Comparison of ENCODE assay signal across 8 mouse cellular contexts in the genomic region with DNA sequence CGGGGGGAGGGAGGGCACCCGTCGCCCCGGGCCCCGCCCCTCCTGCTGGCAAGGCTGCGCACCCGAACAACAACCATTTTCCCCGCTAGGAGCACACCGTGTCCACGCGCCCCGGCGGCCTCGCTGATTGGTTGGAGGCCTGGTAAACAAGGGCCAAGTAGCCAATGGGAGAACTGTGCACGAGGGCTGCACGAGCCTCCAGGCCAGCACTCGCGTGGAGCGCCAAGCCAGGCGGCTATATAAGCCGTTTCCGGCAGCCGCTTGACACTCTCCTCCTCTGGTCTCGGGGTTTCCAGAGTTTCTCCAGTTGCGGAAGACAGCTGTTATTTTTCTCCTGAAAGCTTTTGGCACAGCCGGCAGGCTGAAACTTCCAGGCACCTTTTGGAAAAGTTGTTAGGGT. TPM values are rescaled to one million over a fixed set of nuclear protein-coding genes. Genes with fewer than 3 reads are reported as not detected.
DNase-seq lines count a peak whose midpoint lies in the region; ATAC-seq lines count a peak whose summit lies in the region.

Txnip (plus strand) TSS at position 264 of the 400 bp plus-strand sequence.

- peak within 1 kb of the TSS; percentile 64 for H3K9ac ChIP-seq in hindbrain, embryonic 14.5 days

- no peaks in the 10 kb centered on the region for H3K9me3 ChIP-seq in hindbrain, embryonic 14.5 days (ENCODE audit: control insufficient read depth, low read length)

- peak; percentile 99 for DNase-seq in R1 (ENCODE audit: low read depth, low spot score)
- DNase-seq in cerebellum, postnatal 25 days = peak; percentile 97 to 98
- DNase-seq in frontal cortex, postnatal 25 days (ENCODE audit: low spot score in 2 of 2) = peak; percentile 87 to 90
- DNase-seq in hindbrain, embryonic 14.5 days (ENCODE audit: low spot score) = peak; percentile 99
- DNase-seq in layer of hippocampus, postnatal 36 days = peak; percentile 95 to 96
- DNase-seq in lung, postnatal 36 days = peak; percentile 100
- peak; percentile 99 for DNase-seq in retina, postnatal 1 day
- peak; percentile 99 to 100 for DNase-seq in urinary bladder, adult 18-20 months (ENCODE audit: low spot score in 2 of 2)

- peak within 1 kb of the TSS; percentile 83 for H3K27ac ChIP-seq in hindbrain, embryonic 14.5 days

- ATAC-seq in hindbrain, embryonic 14.5 days (ENCODE audit: low FRiP score) = peak; percentile 99

- H3K36me3 ChIP-seq in hindbrain, embryonic 14.5 days (replicated peaks; ENCODE audit: control insufficient read depth, insufficient read depth) = peaks cover 21% of the 10 kb centered on the region

- peak within 1 kb of the TSS; percentile 64 for H3K4me3 ChIP-seq in hindbrain, embryonic 14.5 days (replicated peaks; ENCODE audit: low read length)

- H3K4me1 ChIP-seq in hindbrain, embryonic 14.5 days (replicated peaks; ENCODE audit: control insufficient read depth, insufficient read depth, low read length) = peaks cover 44% of the 10 kb centered on the region

- no peaks in the 10 kb centered on the region for H3K27me3 ChIP-seq in hindbrain, embryonic 14.5 days (ENCODE audit: control insufficient read depth, insufficient read depth, low read length)

- H3K4me2 ChIP-seq in hindbrain, embryonic 14.5 days (replicated peaks) = peak within 1 kb of the TSS; percentile 85

- WGBS in hindbrain, embryonic 14.5 days = under 1% methylated on average over 26 of the region's 26 CpGs

RNA-seq across cellular contexts. Expression of gene Txnip, which starts in this region (rescaled TPM):
- 53.2 and 71.4 TPM in 2 replicates for polyA plus RNA-seq in hindbrain, embryonic 14.5 days (2014; fragmentation: Nextera tagmentation; extraction: Ambion mirVana)
- total RNA-seq in layer of hippocampus, postnatal 36 days (2021) = 10 to 100 TPM; 20.7 to 32.2 TPM

Comparison
In these comparisons a context has a peak if more than half of its experiments do, and no peak if none do; other contexts are left out.
1. Peak in every context shown above with its lines: DNase-seq, ATAC-seq, H3K4me3 ChIP-seq and H3K27ac ChIP-seq.